Mouse (Mus musculus): ENCODE data around the gene Col27a1.

DNA sequence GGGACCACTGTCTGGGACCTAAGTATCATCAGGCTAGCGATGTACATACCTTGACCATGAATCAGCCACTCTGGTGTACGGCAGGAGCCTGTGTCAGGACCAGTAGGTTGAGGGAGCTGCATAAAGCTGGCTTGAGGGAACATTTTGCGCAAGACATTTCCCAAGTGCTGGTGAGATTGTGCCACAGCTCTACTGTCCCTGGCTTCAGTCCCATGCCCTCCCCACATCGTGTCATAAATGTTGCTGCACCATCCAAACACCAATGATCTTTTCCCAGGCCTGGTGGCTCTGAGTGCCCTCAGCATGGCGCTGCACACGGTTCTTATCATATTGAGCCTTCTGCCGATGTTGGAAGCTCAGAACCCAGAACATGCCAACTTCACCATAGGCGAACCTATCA is 130.5 kb downstream of the Col27a1 start, which contains the start of gene Orm1:
- no peak for TF ChIP-seq CTCF (IDR thresholded peaks at IDR 0.05; ENCODE audit: low read depth)
- no peak for TF ChIP-seq EP300 (IDR thresholded peaks at IDR 0.05; ENCODE audit: low read depth)

All from heart, postnatal 0 days (tissue).